Mouse (Mus musculus) kidney, postnatal 0 days (tissue): ENCODE measurements around the gene Zfp956. TPM values are rescaled to one million over a fixed set of nuclear protein-coding genes. Genes with fewer than 3 reads are reported as not detected.

Experiments used
- ATAC-seq: fragments of 200-750 bp; cut with Nextera tagmentation; replicated peaks from 2 replicates; pipeline ENCODE4 v1.8.0; 2017; ENCODE audit warnings: low read depth, moderate number of reproducible peaks, moderate TSS enrichment, moderate library complexity; ENCODE audit not compliant: low FRiP score
- DNase-seq: peaks from one replicate; pipeline ENCODE4 v3.0.0-alpha.2; 2016; ENCODE audit warnings: low spot score
- H3K27ac ChIP-seq: fragments of 300-500 bp; sonication (generic); 2 replicates; pipeline ENCODE4 v1.5.1; 2014; ENCODE audit warnings: mild to moderate bottlenecking
- H3K27me3 ChIP-seq: fragments of 300-500 bp; sonication (generic); 2 replicates; pipeline ENCODE4 v1.6.1; 2014; ENCODE audit warnings: low read length, mixed read lengths; ENCODE audit not compliant: insufficient read depth
- H3K36me3 ChIP-seq: fragments of 300-500 bp; sonication (generic); 2 replicates; pipeline ENCODE4 v1.6.1; 2014; ENCODE audit warnings: low read length, mixed read lengths; ENCODE audit not compliant: insufficient read depth
- H3K4me1 ChIP-seq: fragments of 300-500 bp; sonication (generic); replicated peaks from 2 replicates; pipeline ENCODE4 v1.6.1; 2014; ENCODE audit warnings: antibody characterized with exemption, low read length, mixed read lengths; ENCODE audit not compliant: insufficient read depth
- H3K4me2 ChIP-seq: fragments of 300-500 bp; sonication (generic); 2 replicates; pipeline ENCODE4 v1.6.1; 2014; ENCODE audit warnings: mild to moderate bottlenecking, low read length, moderate library complexity, mixed read lengths
- H3K4me3 ChIP-seq: fragments of 300-500 bp; sonication (generic); replicated peaks from 2 replicates; pipeline ENCODE4 v1.5.1; 2014; ENCODE audit warnings: low read depth, low read length
- H3K9ac ChIP-seq: fragments of 300-500 bp; sonication (generic); 2 replicates; pipeline ENCODE4 v1.6.1; 2014; ENCODE audit warnings: low read depth, low read length
- H3K9me3 ChIP-seq: fragments of 300-500 bp; sonication (generic); replicated peaks from 2 replicates; pipeline ENCODE4 v1.6.1; 2016; ENCODE audit warnings: low read length, inconsistent platforms, mixed read lengths
- CTCF ChIP-seq: IDR thresholded peaks from 2 replicates; pipeline ENCODE4 v1.5.1; 2016; ENCODE audit warnings: antibody characterized with exemption, low read depth, mild to moderate bottlenecking, moderate library complexity
- WGBS: fragments of 180-500 bp; shearing (Covaris S2); extraction: QIAGEN DNeasy Blood & Tissue Kit; methylation state at CpG from one replicate; pipeline ENCODE4 v1.1.7; 2014; 5-methylcytosine and 5-hydroxymethylcytosine counted together
- polyA plus RNA-seq: library from polyadenylated mRNA; unstranded; fragments of >200 nt; fragmentation: Nextera tagmentation; extraction: Ambion mirVana; gene quantifications from 2 replicates; pipeline ENCODE4 v1.2.1, GENCODE M21; 2015

The Zfp956 gene
- polyA plus RNA-seq, 1 experiment from 2014 or later: 6.9 TPM

- peaks cover 8% of the 10 kb centered on the region; the same call in 1 of the 2 replicates for H3K4me1 ChIP-seq
- peak overlapping the region; percentile 61 for H3K4me2 ChIP-seq
- ATAC-seq (no peak), DNase-seq (no peak)
- H3K9me3 ChIP-seq: no peaks in the 10 kb centered on the region
- H3K27me3 ChIP-seq: no peaks in the 10 kb centered on the region
- H3K4me3 ChIP-seq: peak overlapping the region; percentile 34
- no peak overlapping the region for H3K9ac ChIP-seq
- 51% methylated on average over 12 of the region's 12 CpGs for WGBS
- no peak overlapping the region for H3K27ac ChIP-seq
- 0 out of 2 replicates have a peak, but pooled peaks cover 2% of the 10 kb centered on the region for H3K36me3 ChIP-seq
- TF ChIP-seq CTCF: no peak
Measured at GRCm38 (mm10) chr6:47942461-47942860, 10.7 kb upstream of the Zfp956 start.

GRCm38 (mm10) chr6:47943021-47943691 lies 10.0 kb upstream of the Zfp956 start:
- ATAC-seq (peak; percentile 92), DNase-seq (peak; percentile 78)
- Histone ChIP-seq H3K9me3 (no peaks in the 10 kb centered on the region), H3K27me3 (no peaks in the 10 kb centered on the region), H3K36me3 (0 out of 2 replicates have a peak, but pooled peaks cover 2% of the 10 kb centered on the region), H3K4me1 (peaks cover 8% of the 10 kb centered on the region; the same call in 1 of the 2 replicates), H3K4me2 (peak overlapping the region; percentile 61), H3K27ac (peak overlapping the region; percentile 15; the same call in 1 of the 2 replicates), H3K9ac (peak overlapping the region; percentile 74), H3K4me3 (peak overlapping the region; percentile 34)
- TF ChIP-seq CTCF: peak; percentile 63
- WGBS: 11% methylated on average over 62 of the region's 64 CpGs

- Histone ChIP-seq H3K4me3 (peak overlapping the region; percentile 34; the same call in 1 of the 2 replicates), H3K9ac (0 out of 2 replicates have a peak overlapping the region, but pooled peaks have one; percentile 74), H3K27ac (peak overlapping the region; percentile 15; the same call in 1 of the 2 replicates), H3K9me3 (no peaks in the 10 kb centered on the region), H3K27me3 (no peaks in the 10 kb centered on the region), H3K4me1 (peaks cover 8% of the 10 kb centered on the region; the same call in 1 of the 2 replicates), H3K4me2 (peak overlapping the region; percentile 61), H3K36me3 (0 out of 2 replicates have a peak, but pooled peaks cover 2% of the 10 kb centered on the region)
- ATAC-seq: no peak
- no peak for DNase-seq
- TF ChIP-seq CTCF: no peak
- 85% methylated on average over 3 of the region's 3 CpGs for WGBS
Measured at GRCm38 (mm10) chr6:47943721-47944120, 9.5 kb upstream of the Zfp956 start.

- H3K4me2 ChIP-seq: no peak overlapping the region
- 0 out of 2 replicates have a peak, but pooled peaks cover 2% of the 10 kb centered on the region for H3K36me3 ChIP-seq
- WGBS: 95% methylated on average over 4 of the region's 4 CpGs
- no peaks in the 10 kb centered on the region for H3K27me3 ChIP-seq
- H3K27ac ChIP-seq: no peak overlapping the region
- H3K9me3 ChIP-seq: no peaks in the 10 kb centered on the region
- no peak overlapping the region for H3K9ac ChIP-seq
- DNase-seq (no peak), ATAC-seq (no peak)
- H3K4me3 ChIP-seq: no peak overlapping the region
- 0 out of 2 replicates have a peak, but pooled peaks have one; percentile 4 for TF ChIP-seq CTCF
- H3K4me1 ChIP-seq: peaks cover 7% of the 10 kb centered on the region; the same call in 1 of the 2 replicates
Measured at GRCm38 (mm10) chr6:47947388-47947787, 5.8 kb upstream of the Zfp956 start.

DNA sequence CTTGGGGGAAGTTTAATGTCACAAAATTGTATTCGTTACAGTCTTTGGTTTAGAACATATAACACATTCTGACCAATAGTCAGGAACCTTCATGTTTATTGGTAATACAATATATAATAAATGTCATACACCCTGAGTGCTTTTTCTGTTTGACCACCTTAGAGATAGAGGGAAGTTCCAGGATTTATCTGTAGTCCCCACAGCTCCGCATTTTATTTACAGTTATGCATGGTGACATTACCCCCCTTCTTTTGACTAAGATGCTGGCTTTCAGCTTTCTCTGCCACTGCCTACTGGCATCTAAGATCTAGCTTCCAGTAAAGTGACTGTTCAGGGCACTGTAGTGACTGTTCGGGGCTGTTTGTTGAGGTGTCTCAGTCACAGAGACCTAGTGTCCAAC lies 1.2 kb downstream of the Zfp956 start:
- Histone ChIP-seq H3K27ac (no peak overlapping the region), H3K4me2 (peak overlapping the region; percentile 85; the same call in 1 of the 2 replicates), H3K36me3 (no peaks in the 10 kb centered on the region), H3K9me3 (no peaks in the 10 kb centered on the region), H3K9ac (no peak overlapping the region), H3K27me3 (no peaks in the 10 kb centered on the region), H3K4me1 (0 out of 2 replicates have a peak, but pooled peaks cover 10% of the 10 kb centered on the region), H3K4me3 (no peak overlapping the region)
- no peak for DNase-seq
- WGBS: 86% methylated on average over 3 of the region's 3 CpGs
- TF ChIP-seq CTCF: no peak
- no peak for ATAC-seq

- no peak for ATAC-seq
- no peaks in the 10 kb centered on the region for H3K9me3 ChIP-seq
- no peaks in the 10 kb centered on the region for H3K27me3 ChIP-seq
Measured at GRCm38 (mm10) chr6:47957816-47958215, 4.6 kb downstream of the Zfp956 start.

More at GRCm38 (mm10) chr6:47957816-47958215, 4.6 kb downstream of the Zfp956 start:
- DNase-seq: no peak
- no peak overlapping the region for H3K27ac ChIP-seq
- 0 out of 2 replicates have a peak, but pooled peaks cover 8% of the 10 kb centered on the region for H3K4me1 ChIP-seq
- no peak overlapping the region for H3K4me3 ChIP-seq
- no peak overlapping the region for H3K4me2 ChIP-seq
- H3K9ac ChIP-seq: no peak overlapping the region
- peaks cover 7% of the 10 kb centered on the region; the same call in 1 of the 2 replicates for H3K36me3 ChIP-seq
- no peak for TF ChIP-seq CTCF
